In genomic region chr17:31021276-31021675, GRCm38 (mm10) we compare ENCODE assay signal across 12 mouse cellular contexts.
"Had no signal": no experiment of that assay in that cellular context is flagged by ENCODE, and none has a peak within 500 bp of the region (broad histone marks: within the 10 kb centered on the region; RNA-seq: fewer than 3 reads in every experiment).

No protein-coding gene starts in this region.

- H3K27me3 ChIP-seq: limb, embryonic 15.5 days; liver, embryonic 12.5 days; neural tube, embryonic 12.5 days had no signal

- DNase-seq: kidney, adult 11 months; kidney, adult 9 months; kidney, postnatal 36 days; lung, embryonic 14.5 days; lung, postnatal 10 days; midbrain, embryonic 14.5 days; thymus, postnatal 4 days had no signal

- H3K27ac ChIP-seq: kidney, postnatal 0 days; limb, embryonic 15.5 days; liver, embryonic 12.5 days; neural tube, embryonic 12.5 days; stomach, postnatal 0 days had no signal

- H3K36me3 ChIP-seq: limb, embryonic 15.5 days; liver, embryonic 12.5 days; neural tube, embryonic 12.5 days had no signal

- H3K9me3 ChIP-seq: limb, embryonic 15.5 days; liver, embryonic 12.5 days had no signal

- H3K4me3 ChIP-seq: limb, embryonic 15.5 days; liver, embryonic 12.5 days; neural tube, embryonic 12.5 days had no signal
